Mouse (Mus musculus): ENCODE results near the gene Cd300c2. TPM values are rescaled to one million over a fixed set of nuclear protein-coding genes. Genes with fewer than 3 reads are reported as not detected.
"Not testable (repeated sequence)": the region's sequence is repeated elsewhere in the genome, so short reads cannot be mapped to it uniquely, and the experiment has no call there.

Gene Cd300c2
- 100 to 1,000 TPM in 16 of 26 experiments, 10 to 100 TPM in 9, 1 to 10 TPM in 1; 8.5 to 209 (median 114) TPM for total RNA-seq (2018; cell fraction: chromatin; rRNA removed)
- 100 to 1,000 TPM; 182 to 314 (median 239) TPM for total RNA-seq (2018; cell fraction: cytosol; rRNA removed)
- total RNA-seq (2018; cell fraction: nucleus; rRNA removed) = 100 to 1,000 TPM in 24 of 26 experiments, 10 to 100 TPM in 2; 39.9 to 267 (median 190) TPM
- polyA plus RNA-seq (2018) = 329 to 356 TPM (median 335 TPM) in 3 replicates

DNA sequence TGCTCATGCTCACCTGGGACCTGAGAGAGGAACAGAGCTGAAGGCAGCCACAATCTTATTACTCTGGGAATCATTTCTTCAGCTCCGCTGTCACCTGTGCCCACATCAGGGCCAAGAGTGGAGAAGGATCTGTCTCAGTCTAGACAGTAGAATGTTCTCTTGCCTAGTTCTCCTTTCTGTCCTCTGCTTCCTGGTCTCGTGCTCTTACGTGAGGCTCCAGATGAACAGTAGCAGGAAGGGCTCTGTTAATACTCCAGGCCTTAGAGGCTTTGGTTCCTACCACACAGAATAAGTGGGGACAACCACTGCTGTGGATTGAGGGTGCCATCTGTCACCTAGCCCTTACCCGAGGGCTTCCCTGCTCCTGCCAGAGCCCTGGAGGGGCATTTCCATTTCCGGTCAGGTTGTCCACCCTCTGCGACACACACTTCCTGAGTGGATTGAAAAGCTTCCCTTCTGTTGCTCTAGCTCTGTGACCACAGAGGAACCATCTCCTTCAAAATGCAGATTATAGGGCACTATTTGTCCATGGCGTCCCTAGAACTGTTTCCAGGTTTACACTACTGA, at the start of gene Cd300c2:
Gene Cd300c2 (minus strand): TSS at position 407 of the 567 bp plus-strand sequence.
- Histone ChIP-seq H3K27ac (peak within 1 kb of the TSS; percentile 96), H3K36me3 (ENCODE audit: inconsistent target) (peaks cover 22% of the 10 kb centered on the region), H3K4me3 (ENCODE audit: inconsistent target) (peak within 1 kb of the TSS; percentile 55), H3K79me2 (ENCODE audit: inconsistent target) (peaks cover 59% of the 10 kb centered on the region)
- 12% methylated on average over 7 of the region's 7 CpGs for WGBS (ENCODE audit: missing documents)

- H3K4me3 ChIP-seq (ENCODE audit: inconsistent target) = no peak overlapping the region
- H3K79me2 ChIP-seq (ENCODE audit: inconsistent target) = peaks cover 14% of the 10 kb centered on the region
- peak overlapping the region; percentile 91 for H3K27ac ChIP-seq
- 38% methylated on average over 3 of the region's 3 CpGs for WGBS (ENCODE audit: missing documents)
- no peaks in the 10 kb centered on the region for H3K36me3 ChIP-seq (ENCODE audit: inconsistent target)
Measured at GRCm38 (mm10) chr11:115049282-115049895, 47.7 kb upstream of the Cd300c2 start.

GRCm38 (mm10) chr11:115048259-115048658, 46.6 kb upstream of the Cd300c2 start, which contains the start of gene Cd300ld3:
Cd300ld3 (minus strand) TSS chr11:115048409.
- Histone ChIP-seq H3K36me3 (ENCODE audit: inconsistent target) (no peaks in the 10 kb centered on the region), H3K27ac (peak within 1 kb of the TSS; percentile 91), H3K4me3 (ENCODE audit: inconsistent target) (peak within 1 kb of the TSS; percentile 40), H3K79me2 (ENCODE audit: inconsistent target) (peaks cover 14% of the 10 kb centered on the region)
- 6% methylated on average over 2 of the region's 2 CpGs for WGBS (ENCODE audit: missing documents)

DNA sequence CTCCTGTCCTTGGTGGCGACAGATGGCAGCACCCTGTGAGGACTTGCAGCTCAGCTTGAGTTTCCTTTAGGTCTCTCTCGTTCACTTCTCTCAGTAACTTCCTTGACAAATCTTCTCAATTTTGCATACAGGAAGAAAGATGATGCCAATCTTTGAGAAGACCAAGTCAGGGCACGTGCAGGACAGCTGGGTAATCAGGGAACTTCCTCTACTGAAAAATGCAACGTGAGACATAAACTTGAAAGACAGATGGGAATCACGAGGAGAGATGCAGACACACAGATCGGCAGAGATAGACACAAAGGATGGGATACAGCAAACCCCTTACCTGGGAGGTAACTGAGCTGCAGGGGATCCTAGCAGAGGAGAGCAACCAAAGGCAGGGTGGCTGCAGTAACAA, 36.0 kb upstream of the Cd300c2 start, which contains the start of gene Cd300ld5:
Gene Cd300ld5 (minus strand): TSS at position 101 of the 400 bp plus-strand sequence.
- not testable (repeated sequence) for H3K4me3 ChIP-seq (ENCODE audit: inconsistent target); H3K36me3 ChIP-seq (ENCODE audit: inconsistent target); H3K27ac ChIP-seq; H3K79me2 ChIP-seq (ENCODE audit: inconsistent target)
- WGBS (ENCODE audit: missing documents) = no CpG with 5 or more reads among the region's 6 CpGs

- no CpG with 5 or more reads among the region's 6 CpGs for WGBS (ENCODE audit: missing documents)
- not testable (repeated sequence) for H3K79me2 ChIP-seq (ENCODE audit: inconsistent target); H3K4me3 ChIP-seq (ENCODE audit: inconsistent target); H3K36me3 ChIP-seq (ENCODE audit: inconsistent target); H3K27ac ChIP-seq
Measured at GRCm38 (mm10) chr11:115026912-115027311, 25.2 kb upstream of the Cd300c2 start, which contains the start of gene Cd300ld4. Cd300ld4 (minus strand) TSS chr11:115027012.

DNA sequence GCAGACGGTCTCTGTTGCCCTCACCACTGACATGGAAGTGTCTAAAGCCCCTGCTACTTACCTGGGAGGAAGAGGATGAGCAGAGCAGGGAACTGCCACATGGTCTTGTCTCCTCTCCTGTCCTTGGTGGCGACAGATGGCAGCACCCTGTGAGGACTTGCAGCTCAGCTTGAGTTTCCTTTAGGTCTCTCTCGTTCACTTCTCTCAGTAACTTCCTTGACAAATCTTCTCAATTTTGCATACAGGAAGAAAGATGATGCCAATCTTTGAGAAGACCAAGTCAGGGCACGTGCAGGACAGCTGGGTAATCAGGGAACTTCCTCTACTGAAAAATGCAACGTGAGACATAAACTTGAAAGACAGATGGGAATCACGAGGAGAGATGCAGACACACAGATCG, 14.4 kb upstream of the Cd300c2 start, which contains the start of gene Cd300ld2:
Gene Cd300ld2 (minus strand): TSS at position 101 of the 400 bp plus-strand sequence.
- H3K4me3 ChIP-seq (ENCODE audit: inconsistent target); H3K79me2 ChIP-seq (ENCODE audit: inconsistent target); H3K36me3 ChIP-seq (ENCODE audit: inconsistent target); H3K27ac ChIP-seq: not testable (repeated sequence)
- WGBS (ENCODE audit: missing documents) = no CpG with 5 or more reads among the region's 7 CpGs

DNA sequence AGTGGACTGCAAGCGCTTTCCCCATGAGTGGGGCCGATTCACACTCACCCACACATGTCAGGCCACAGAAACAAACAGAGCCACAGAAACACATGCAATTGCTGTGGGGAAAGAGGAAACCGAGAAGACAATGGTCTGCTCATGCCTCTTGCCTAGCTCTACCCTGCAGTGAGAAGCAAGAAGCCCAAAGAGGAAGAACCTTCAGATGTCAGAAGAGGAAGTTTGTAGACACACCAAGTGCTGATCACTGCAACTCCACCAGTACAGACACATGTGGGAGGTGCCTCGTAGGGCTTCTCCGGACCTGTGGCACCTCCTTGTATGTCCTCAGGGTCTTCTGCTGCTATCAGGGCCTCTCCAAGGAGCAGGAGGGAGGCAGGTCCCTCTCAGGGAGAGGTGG, 2.4 kb upstream of the Cd300c2 start:
- H3K79me2 ChIP-seq (ENCODE audit: inconsistent target) = peaks cover 45% of the 10 kb centered on the region
- H3K27ac ChIP-seq = peak overlapping the region; percentile 96
- WGBS (ENCODE audit: missing documents) = 0% methylated on average over 5 of the region's 5 CpGs
- no peaks in the 10 kb centered on the region for H3K36me3 ChIP-seq (ENCODE audit: inconsistent target)
- H3K4me3 ChIP-seq (ENCODE audit: inconsistent target) = no peak overlapping the region

DNA sequence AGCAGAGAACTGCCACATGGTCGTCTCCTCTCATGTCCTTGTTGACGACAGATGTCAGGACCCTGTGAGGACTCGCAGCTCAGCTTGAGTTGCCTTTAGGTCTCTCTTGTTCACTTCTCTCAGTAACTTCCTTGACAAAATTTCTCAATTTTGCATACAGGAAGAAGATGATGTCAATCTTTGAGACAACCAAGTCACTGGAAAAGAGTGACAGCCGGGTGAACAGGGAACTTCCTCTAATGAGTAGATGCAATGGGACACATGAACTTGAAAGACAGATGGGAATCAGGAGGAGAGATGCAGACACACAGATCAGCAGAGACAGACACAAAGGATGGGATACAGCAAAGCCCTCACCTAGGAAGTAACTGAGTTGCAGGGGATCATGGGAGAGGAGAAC, 11.9 kb downstream of the Cd300c2 start, which contains the start of gene Cd300ld:
Gene Cd300ld (minus strand): TSS at position 130 of the 400 bp plus-strand sequence.
- H3K36me3 ChIP-seq (ENCODE audit: inconsistent target) = peaks cover 6% of the 10 kb centered on the region
- WGBS (ENCODE audit: missing documents) = 22% methylated on average over 4 of the region's 4 CpGs
- H3K27ac ChIP-seq = peak within 1 kb of the TSS; percentile 86
- peaks cover 22% of the 10 kb centered on the region for H3K79me2 ChIP-seq (ENCODE audit: inconsistent target)
- H3K4me3 ChIP-seq (ENCODE audit: inconsistent target) = peak within 1 kb of the TSS; percentile 39

DNA sequence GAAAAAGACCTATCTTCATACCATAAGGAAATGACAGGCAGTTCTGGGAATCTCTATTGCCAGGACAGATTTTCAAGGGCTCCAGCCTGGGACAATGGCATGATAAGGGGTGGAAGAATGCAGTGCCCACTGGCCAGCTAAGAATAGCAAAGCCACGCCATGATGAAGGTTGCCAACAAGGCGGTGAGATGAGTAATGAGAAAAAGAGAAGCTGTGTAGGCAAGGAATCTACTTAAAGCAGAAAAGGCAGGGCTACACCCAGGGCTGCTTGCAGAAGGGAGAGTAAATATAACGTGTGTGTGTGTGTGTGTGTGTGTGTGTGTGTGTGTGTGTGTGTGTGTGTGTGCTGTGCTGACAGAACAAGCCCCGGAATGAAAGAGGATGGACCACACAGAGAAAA, 19.8 kb downstream of the Cd300c2 start:
- H3K79me2 ChIP-seq (ENCODE audit: inconsistent target) = no peaks in the 10 kb centered on the region
- no peak overlapping the region for H3K27ac ChIP-seq
- peaks cover 22% of the 10 kb centered on the region for H3K36me3 ChIP-seq (ENCODE audit: inconsistent target)
- WGBS (ENCODE audit: missing documents) = 12% methylated on average over 3 of the region's 4 CpGs
- no peak overlapping the region for H3K4me3 ChIP-seq (ENCODE audit: inconsistent target)

GRCm38 (mm10) chr11:114972726-114973125, 29.0 kb downstream of the Cd300c2 start:
- no peak overlapping the region for H3K27ac ChIP-seq
- H3K4me3 ChIP-seq (ENCODE audit: inconsistent target) = no peak overlapping the region
- 96% methylated on average over 10 of the region's 10 CpGs for WGBS (ENCODE audit: missing documents)
- H3K79me2 ChIP-seq (ENCODE audit: inconsistent target) = no peaks in the 10 kb centered on the region
- no peaks in the 10 kb centered on the region for H3K36me3 ChIP-seq (ENCODE audit: inconsistent target)

GRCm38 (mm10) chr11:114968752-114969207, 32.9 kb downstream of the Cd300c2 start, which contains the start of gene Cd300c:
Cd300c (minus strand) TSS chr11:114969157.
- H3K27ac ChIP-seq = peak within 1 kb of the TSS; percentile 96
- no peak within 1 kb of the TSS for H3K4me3 ChIP-seq (ENCODE audit: inconsistent target)
- WGBS (ENCODE audit: missing documents) = 1% methylated on average over 5 of the region's 9 CpGs
- H3K36me3 ChIP-seq (ENCODE audit: inconsistent target) = no peaks in the 10 kb centered on the region
- H3K79me2 ChIP-seq (ENCODE audit: inconsistent target) = no peaks in the 10 kb centered on the region

- Histone ChIP-seq H3K4me3 (ENCODE audit: inconsistent target) (no peak overlapping the region), H3K79me2 (ENCODE audit: inconsistent target) (no peaks in the 10 kb centered on the region), H3K27ac (peak overlapping the region; percentile 96), H3K36me3 (ENCODE audit: inconsistent target) (no peaks in the 10 kb centered on the region)
- 0% methylated on average over 1 of the region's 3 CpGs for WGBS (ENCODE audit: missing documents)
Measured at GRCm38 (mm10) chr11:114965182-114965828, 36.4 kb downstream of the Cd300c2 start.

- 0% methylated on average over 1 of the region's 1 CpGs for WGBS (ENCODE audit: missing documents)
- Histone ChIP-seq H3K79me2 (ENCODE audit: inconsistent target) (no peaks in the 10 kb centered on the region), H3K36me3 (ENCODE audit: inconsistent target) (no peaks in the 10 kb centered on the region), H3K4me3 (ENCODE audit: inconsistent target) (no peak overlapping the region), H3K27ac (peak overlapping the region; percentile 15; the same call in 1 of the 2 replicates)
Measured at GRCm38 (mm10) chr11:114960369-114960768, 41.3 kb downstream of the Cd300c2 start.

Data from macrophage (primary cell).